Mouse (Mus musculus) liver, adult 2 months (tissue): ENCODE data around the gene Adamts18.

Experiments
- CTCF ChIP-seq: fragments of 200-500 bp; IDR thresholded peaks from 2 replicates; pipeline ENCODE4 v1.5.1; 2011; ENCODE audit warnings: low read depth, low read length, control low read depth
- POLR2A ChIP-seq: fragments of 200-500 bp; IDR thresholded peaks from 2 replicates; pipeline ENCODE4 v1.6.1; 2011; ENCODE audit warnings: low read length, control low read depth; ENCODE audit not compliant: insufficient read depth; ENCODE audit errors: extremely low read depth

DNA sequence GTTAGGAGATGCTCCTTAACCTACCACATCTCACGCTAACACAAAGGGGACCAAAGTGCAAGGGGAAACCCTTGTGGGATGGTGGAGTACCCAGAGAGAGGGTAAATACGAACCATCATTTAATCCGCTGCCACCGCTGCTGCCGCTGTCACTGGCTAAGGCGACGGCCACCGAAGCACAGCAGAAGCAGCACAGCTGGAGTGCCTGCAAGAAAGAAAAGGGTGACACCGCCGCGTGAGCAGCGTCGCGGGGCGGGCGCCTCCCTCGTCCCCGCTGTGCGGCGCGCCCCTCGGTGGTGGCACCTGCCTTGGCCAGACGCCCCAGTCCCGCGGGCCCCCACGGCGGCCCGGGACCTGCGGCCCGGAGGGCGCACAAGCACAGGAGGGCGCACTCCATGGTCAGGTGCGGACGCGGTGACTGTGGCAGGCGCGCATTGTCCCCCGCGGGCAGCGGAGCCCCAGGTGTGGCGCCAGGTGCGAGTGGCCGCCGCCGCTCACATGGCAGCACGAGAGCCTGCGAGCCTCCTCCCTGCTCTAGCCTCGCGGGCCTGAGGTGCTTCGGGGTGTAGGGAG lies 371 bp downstream of the Adamts18 start:
- TF ChIP-seq POLR2A, result no peak
- no peak for TF ChIP-seq CTCF
